Mouse (Mus musculus) adipocyte (in vitro differentiated cells): ENCODE results near the gene Auts2.

Source experiments
- DNase-seq: peaks from one replicate; pipeline ENCODE4 v3.0.0-alpha.2; 2016; ENCODE audit warnings: low spot score

The Auts2 gene

GRCm38 (mm10) chr5:132318026-132318765 is 224.9 kb downstream of the Auts2 start:
- no peak for DNase-seq

- DNase-seq, result no peak
Observed at GRCm38 (mm10) chr5:132316897-132317296, 226.2 kb downstream of the Auts2 start.

DNA sequence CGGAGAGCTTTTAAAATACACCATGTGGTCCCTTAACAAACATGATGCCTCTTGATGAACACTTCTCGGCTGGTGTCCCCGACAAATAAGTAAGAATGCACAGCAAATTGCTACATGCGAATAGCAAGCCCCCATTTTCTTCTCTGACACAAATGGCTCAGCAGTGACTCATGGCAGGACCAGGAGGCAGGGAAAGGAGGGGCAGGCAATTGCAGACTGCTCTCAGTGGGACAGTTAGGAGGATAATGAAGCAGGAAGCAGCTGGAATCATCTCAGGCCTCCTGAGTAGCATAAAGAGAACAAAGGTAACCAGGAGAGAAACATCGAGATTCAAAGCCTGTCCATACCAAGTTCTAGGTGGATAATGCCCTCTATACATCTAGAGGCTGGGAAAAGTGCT is 228.8 kb downstream of the Auts2 start:
- no peak for DNase-seq

GRCm38 (mm10) chr5:132307000-132307399 is 236.1 kb downstream of the Auts2 start:
- DNase-seq, result no peak

GRCm38 (mm10) chr5:132305354-132305934 is 237.7 kb downstream of the Auts2 start:
- DNase-seq, result no peak

GRCm38 (mm10) chr5:132302778-132303177 is 240.4 kb downstream of the Auts2 start:
- no peak for DNase-seq

DNA sequence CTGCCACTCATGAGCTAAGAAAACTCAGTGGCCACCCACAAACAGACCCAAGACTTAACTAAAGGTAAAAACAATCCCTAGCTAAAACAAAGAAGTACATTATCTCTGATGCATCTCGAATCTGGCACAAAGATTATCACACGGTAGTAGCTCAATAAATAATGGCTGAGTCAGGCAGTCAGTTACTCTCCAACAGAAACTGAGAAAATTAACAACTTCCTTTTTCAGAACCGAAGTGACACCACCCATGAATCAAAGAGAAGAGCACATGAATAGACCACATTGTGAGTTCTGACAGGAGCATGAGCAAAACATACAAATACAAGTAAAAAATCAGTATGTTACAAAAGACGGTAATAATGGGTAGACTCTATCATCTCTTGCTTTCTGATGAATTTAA is 242.3 kb downstream of the Auts2 start:
- DNase-seq, result no peak

DNA sequence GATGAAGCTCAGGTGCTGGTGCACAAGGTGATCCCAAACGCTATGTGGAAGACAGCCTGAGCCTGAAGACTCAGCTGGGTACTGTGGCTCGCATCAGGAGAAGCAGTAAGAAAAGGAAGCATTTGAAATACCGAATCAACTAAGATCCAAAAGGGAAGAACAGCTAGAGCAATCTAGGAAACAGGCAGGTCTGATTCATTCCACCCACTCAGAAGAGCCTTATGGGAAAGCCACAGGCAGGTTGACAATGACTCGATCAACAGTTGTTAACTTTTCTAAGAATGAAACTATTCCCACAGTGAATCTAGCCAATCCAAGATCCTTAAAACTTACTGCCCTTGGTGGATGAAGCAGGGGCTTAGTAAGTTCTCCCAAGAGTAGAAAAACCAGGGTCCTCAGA is 243.4 kb downstream of the Auts2 start:
- DNase-seq, result no peak

DNA sequence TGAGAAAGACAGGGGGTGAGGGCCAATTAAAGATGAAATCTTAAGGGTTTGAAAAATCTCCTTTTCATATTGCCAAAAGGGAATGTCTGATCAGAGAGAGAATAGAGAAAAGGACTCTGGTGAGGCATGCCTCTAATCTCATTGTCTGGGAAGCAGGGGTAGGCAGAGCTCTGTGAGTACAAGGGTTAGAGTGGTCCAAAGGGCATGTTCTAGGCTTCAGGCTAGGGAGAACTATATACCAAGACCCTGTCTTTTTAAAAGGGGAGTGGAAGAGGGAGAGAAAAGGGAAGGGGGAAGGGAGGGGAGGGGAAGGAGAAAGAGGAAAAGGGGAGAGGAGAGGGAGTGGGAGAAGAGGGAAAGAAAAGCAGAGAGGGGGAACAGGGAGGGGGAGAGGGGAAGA is 244.1 kb downstream of the Auts2 start:
- DNase-seq, result no peak

DNA sequence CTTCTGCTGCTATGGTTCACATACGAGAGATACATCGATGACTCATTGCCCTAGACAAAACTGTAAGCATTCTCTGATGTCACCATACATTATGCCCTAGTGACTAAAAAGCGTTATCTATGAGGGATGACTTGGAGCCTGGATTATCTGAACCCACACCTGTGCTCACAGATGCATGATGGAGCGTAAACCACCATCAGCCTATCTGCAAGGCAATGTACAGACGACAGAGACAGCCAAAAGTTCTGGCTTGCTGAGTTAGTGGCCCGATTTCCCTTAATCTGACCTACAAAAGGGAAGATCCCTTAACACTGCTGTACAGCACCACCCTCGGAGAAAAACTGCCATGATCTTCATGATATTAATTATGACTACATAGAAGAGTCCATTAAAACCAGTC is 245.8 kb downstream of the Auts2 start:
- no peak for DNase-seq

DNA sequence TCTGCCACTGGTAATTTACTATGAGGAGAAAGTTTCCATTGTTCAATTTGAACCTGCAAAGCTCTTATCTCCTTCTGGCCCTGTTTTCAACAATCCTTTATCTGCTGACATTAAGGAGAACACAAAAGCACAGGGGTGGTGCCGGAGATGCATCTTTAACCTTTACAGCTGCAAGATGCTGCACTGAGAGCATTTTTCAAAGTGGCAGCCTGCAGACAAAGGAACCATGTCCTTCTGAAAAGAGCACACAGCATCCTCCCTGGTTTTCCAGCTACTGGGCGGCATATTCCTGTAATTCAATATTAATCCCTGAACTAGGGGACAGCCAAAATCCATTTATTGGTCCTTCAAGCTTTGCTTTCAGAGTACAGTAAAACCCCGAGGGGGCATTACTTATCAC is 248.7 kb downstream of the Auts2 start:
- DNase-seq, result no peak

DNA sequence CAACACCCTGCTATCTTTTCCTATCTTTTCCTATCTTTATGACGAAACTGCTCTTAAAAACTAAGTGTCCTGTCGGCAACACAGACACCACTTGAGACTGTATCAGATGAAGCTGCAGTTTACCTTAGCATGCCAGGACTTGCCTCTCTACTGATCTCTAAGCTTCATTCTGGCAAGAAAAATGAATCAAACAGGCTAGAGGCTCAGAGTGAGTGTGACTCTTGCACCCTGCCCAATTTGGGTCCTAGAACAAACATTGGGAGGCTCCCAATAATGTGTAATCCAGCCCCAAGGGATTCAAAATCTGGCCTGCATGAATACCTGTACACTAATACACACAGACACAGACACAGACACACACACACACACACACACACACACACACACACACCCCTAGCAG is 250.2 kb downstream of the Auts2 start:
- DNase-seq, result no peak

DNA sequence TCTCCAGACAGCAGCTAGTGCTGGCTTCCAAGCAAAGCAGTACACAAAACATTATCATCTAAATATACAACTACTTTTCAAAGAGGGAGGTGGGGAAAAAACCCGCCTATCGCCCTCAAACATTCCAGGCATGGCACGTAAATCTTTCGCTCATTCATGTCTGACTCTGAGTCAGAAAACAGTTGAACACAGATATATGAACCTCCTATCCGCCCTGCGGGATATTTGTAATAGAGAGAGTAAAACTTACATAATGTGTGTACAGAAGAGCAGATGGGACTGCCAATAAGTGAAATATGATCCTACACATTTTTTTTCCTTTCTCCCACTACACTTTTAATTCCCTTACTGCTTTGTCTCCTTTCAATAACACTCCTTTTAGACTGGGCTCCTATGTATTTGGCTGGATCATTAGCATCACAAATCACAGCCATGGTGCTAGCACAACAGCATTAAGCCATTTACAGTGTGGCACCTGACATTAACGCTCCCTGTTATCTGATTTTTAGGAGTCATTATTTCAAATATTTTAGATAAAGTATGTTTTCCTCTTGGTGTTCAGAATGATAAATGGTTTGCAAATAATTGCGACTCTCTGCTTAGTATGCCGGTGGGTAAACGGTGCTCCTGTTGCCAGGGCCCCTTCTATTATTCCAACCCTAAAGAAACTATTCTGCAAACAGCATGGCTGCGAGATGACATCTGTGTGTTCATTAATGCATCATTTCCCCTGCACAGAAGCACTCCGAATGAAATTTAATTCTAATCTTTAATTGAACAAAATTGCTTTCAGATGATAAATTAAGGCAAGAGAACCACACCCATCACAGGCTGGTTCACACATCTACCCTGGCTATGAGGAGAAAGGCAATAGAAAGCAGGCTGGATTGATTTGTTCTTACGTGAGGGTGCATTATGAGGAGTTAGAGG is 252.3 kb downstream of the Auts2 start:
- DNase-seq, result no peak

- no peak for DNase-seq
Observed at GRCm38 (mm10) chr5:132283741-132284140, 259.4 kb downstream of the Auts2 start.

- DNase-seq, result no peak
Observed at GRCm38 (mm10) chr5:132274098-132274898, 268.8 kb downstream of the Auts2 start.

GRCm38 (mm10) chr5:132272132-132272531 is 271.0 kb downstream of the Auts2 start:
- DNase-seq, result no peak

DNA sequence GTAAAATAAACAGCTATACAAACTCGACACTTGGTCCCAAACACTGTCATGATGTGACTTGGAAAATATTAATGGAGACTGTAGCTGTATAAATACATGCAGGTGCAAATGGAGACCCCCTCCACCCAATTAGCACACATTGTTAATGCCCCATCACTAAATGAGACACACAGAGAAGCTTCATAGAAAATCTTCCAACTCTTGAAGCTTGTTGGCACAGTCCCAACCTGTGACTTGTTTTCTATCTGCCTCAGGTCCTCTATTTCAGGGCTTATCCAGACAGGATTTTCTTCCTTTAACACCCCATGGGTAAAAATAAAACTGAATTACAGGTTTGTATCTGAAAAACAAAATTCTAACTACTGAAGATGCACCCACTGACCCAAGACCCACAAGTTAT is 272.2 kb downstream of the Auts2 start:
- no peak for DNase-seq

DNA sequence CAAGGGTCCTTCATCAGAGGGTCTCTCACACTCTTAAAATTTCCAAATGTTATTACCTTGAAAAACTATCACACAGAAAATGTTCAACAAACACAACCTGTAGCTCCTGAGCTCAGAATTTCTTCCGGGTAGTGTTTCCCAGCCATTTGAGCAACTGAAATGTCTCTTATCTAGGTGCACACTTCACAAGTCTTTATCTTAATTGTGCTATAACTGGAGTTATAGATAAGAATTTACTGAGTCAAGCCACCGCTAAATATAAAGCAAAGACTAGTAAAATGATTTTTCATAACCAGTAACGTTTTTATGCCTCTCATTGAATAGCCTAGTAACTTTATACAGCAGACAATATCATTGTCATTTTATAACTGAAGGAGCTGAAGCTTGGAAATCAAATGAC is 273.1 kb downstream of the Auts2 start:
- DNase-seq, result no peak

GRCm38 (mm10) chr5:132268351-132268967 is 274.7 kb downstream of the Auts2 start:
- DNase-seq, result no peak

DNA sequence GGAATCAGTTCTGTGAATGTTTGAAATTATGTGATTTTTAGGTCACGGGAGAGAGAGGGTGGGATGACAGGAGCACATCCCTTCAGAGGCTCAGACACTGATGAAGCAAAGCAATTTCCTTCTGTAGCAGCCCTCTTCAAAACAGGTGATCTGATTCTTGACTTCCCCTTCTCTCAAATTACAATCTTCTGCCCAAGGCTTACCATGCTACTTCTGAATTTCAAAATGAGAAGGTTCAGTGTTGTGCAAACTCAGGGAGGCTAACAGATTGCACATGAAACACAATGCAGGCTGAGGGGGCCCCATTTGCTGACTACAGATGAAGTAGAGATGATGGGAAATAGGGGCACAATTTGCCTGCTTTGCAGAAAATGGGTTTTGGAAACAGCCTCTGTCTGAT is 278.1 kb downstream of the Auts2 start:
- no peak for DNase-seq

DNA sequence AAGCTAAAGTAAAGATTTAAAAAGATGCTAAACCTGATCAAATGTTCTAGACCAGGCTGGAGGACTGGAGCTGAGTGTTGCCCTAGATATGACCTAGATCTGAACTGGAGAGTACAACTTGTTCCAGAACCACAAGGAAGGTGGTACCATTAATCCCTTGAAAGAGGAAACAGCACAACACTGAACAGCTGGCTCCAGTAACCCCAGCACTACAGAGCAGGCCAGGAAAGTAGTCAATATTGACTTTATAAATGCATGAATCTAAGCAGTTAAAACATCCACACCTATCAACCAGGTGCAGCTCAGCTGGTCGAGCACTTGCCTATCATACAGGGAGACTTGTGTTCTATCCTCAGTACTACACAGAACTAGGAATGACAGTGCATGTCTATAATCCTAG is 281.4 kb downstream of the Auts2 start:
- no peak for DNase-seq

DNA sequence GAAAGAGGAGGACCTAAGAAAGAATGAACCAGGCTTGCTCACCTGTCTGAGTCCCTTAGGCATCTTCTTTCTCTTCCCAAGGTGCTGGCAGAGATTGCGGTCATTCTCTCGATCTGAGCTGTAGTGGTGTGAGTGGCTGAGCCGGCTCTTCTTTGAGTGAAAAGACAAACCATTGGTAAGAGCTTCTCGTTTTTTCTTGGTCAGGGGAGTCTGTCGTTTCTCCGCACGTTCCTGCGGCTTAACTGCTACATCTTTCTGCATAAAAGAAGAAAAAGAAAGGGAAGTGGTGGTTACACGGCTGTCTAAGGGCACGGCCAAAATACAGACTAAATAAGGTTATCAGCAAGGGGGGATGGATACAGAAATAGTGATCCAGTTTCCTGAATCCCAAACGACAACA is 284.3 kb downstream of the Auts2 start:
- no peak for DNase-seq
